Mouse (Mus musculus): ENCODE measurements around the gene Snapc3. TPM values are rescaled to one million over a fixed set of nuclear protein-coding genes. Genes with fewer than 3 reads are reported as not detected.
A peak's percentile ranks its signal among the peaks of the same experiment; 100 is the strongest.

The Snapc3 gene
- polyA plus RNA-seq, 1 experiment from 2014 or later = 63.1 TPM

DNA sequence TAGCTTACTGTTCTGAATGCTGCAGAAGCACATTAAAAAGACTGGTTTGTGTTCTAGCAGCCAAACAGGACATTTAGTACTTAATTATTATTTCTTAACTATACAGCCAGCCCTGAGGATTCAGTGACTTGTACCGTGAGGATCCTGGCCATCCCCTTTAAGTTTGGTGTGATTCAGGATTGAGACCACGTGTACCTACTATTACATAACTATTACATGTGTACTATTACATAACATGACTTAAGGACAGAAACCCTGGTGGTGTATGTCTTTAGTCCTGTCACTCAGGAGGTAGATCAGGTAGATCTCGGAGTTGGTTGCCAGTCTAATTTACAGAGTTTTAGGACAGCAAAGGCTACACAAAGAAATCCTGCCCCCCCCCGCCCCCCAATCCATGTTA lies 23.5 kb downstream of the Snapc3 start:
- no peaks in the 10 kb centered on the region for H3K4me1 ChIP-seq (ENCODE audit: control insufficient read depth, insufficient read depth, low read length)
- no peak overlapping the region for H3K9ac ChIP-seq (replicated peaks; ENCODE audit: low read length)
- H3K27ac ChIP-seq (replicated peaks; ENCODE audit: low read depth, low read length) = no peak overlapping the region
- WGBS = 91% methylated on average over 4 of the region's 4 CpGs
- DNase-seq (ENCODE audit: low spot score) (no peak), ATAC-seq (replicated peaks; ENCODE audit: insufficient number of reproducible peaks, low FRiP score, low TSS enrichment, low read depth) (no peak)
- H3K9me3 ChIP-seq (replicated peaks; ENCODE audit: control insufficient read depth, low read length) = no peaks in the 10 kb centered on the region
- H3K4me2 ChIP-seq (ENCODE audit: low read depth, low read length) = no peak overlapping the region
- H3K4me3 ChIP-seq (ENCODE audit: low read depth, low read length) = no peak overlapping the region
- no peaks in the 10 kb centered on the region for H3K27me3 ChIP-seq (ENCODE audit: control insufficient read depth, insufficient read depth, low read length)
- H3K36me3 ChIP-seq (replicated peaks; ENCODE audit: control insufficient read depth, insufficient read depth, low read depth, low read length) = peaks cover 7% of the 10 kb centered on the region

GRCm38 (mm10) chr4:83450785-83451184 lies 33.3 kb downstream of the Snapc3 start:
- H3K4me1 ChIP-seq (ENCODE audit: control insufficient read depth, insufficient read depth, low read length) = no peaks in the 10 kb centered on the region
- H3K9ac ChIP-seq (replicated peaks; ENCODE audit: low read length) = no peak overlapping the region
- no peaks in the 10 kb centered on the region for H3K27me3 ChIP-seq (ENCODE audit: control insufficient read depth, insufficient read depth, low read length)
- DNase-seq (ENCODE audit: low spot score) = no peak
- no peaks in the 10 kb centered on the region for H3K9me3 ChIP-seq (replicated peaks; ENCODE audit: control insufficient read depth, low read length)
- ATAC-seq (replicated peaks; ENCODE audit: insufficient number of reproducible peaks, low FRiP score, low TSS enrichment, low read depth) = no peak
- peaks cover 18% of the 10 kb centered on the region for H3K36me3 ChIP-seq (replicated peaks; ENCODE audit: control insufficient read depth, insufficient read depth, low read depth, low read length)
- no peak overlapping the region for H3K4me3 ChIP-seq (ENCODE audit: low read depth, low read length)
- H3K27ac ChIP-seq (replicated peaks; ENCODE audit: low read depth, low read length) = no peak overlapping the region
- WGBS = 93% methylated on average over 4 of the region's 4 CpGs
- no peak overlapping the region for H3K4me2 ChIP-seq (ENCODE audit: low read depth, low read length)

DNA sequence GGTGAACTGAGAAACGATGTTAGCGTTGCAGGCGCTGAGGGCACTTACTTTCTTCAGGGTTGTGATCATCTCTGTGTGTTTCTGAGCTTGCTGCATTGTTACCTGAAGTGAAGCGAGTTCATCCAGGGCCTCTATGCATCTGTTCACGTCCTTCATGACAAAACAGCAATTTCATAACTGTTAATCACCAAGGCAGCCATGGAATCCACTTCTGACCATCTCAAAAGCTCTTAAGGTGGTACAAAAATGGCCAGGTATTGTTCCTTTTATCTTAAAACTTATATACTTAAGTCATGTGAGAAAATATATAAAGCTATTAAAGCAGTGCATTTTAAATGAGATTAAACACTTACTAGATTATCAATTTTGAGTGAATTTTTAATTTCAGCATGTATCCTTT lies 42.6 kb downstream of the Snapc3 start:
- Histone ChIP-seq H3K27me3 (ENCODE audit: control insufficient read depth, insufficient read depth, low read length) (no peaks in the 10 kb centered on the region), H3K4me3 (ENCODE audit: low read depth, low read length) (no peak overlapping the region), H3K36me3 (replicated peaks; ENCODE audit: control insufficient read depth, insufficient read depth, low read depth, low read length) (peaks cover 11% of the 10 kb centered on the region), H3K9me3 (replicated peaks; ENCODE audit: control insufficient read depth, low read length) (no peaks in the 10 kb centered on the region), H3K27ac (replicated peaks; ENCODE audit: low read depth, low read length) (no peak overlapping the region), H3K9ac (replicated peaks; ENCODE audit: low read length) (no peak overlapping the region), H3K4me1 (ENCODE audit: control insufficient read depth, insufficient read depth, low read length) (no peaks in the 10 kb centered on the region), H3K4me2 (ENCODE audit: low read depth, low read length) (no peak overlapping the region)
- no peak for DNase-seq (ENCODE audit: low spot score)
- WGBS = 88% methylated on average over 5 of the region's 5 CpGs
- ATAC-seq (replicated peaks; ENCODE audit: insufficient number of reproducible peaks, low FRiP score, low TSS enrichment, low read depth) = no peak

- Histone ChIP-seq H3K4me2 (ENCODE audit: low read depth, low read length) (no peak overlapping the region), H3K4me1 (ENCODE audit: control insufficient read depth, insufficient read depth, low read length) (no peaks in the 10 kb centered on the region), H3K36me3 (replicated peaks; ENCODE audit: control insufficient read depth, insufficient read depth, low read depth, low read length) (peaks cover 5% of the 10 kb centered on the region; the same call in 1 of the 2 replicates), H3K27me3 (ENCODE audit: control insufficient read depth, insufficient read depth, low read length) (no peaks in the 10 kb centered on the region), H3K4me3 (ENCODE audit: low read depth, low read length) (no peak overlapping the region), H3K9ac (replicated peaks; ENCODE audit: low read length) (no peak overlapping the region), H3K27ac (replicated peaks; ENCODE audit: low read depth, low read length) (no peak overlapping the region), H3K9me3 (replicated peaks; ENCODE audit: control insufficient read depth, low read length) (no peaks in the 10 kb centered on the region)
- no peak for DNase-seq (ENCODE audit: low spot score)
- no peak for ATAC-seq (replicated peaks; ENCODE audit: insufficient number of reproducible peaks, low FRiP score, low TSS enrichment, low read depth)
- 93% methylated on average over 7 of the region's 7 CpGs for WGBS
Observed at GRCm38 (mm10) chr4:83464827-83465226, 47.3 kb downstream of the Snapc3 start.

- H3K4me3 ChIP-seq (ENCODE audit: low read depth, low read length) = no peak overlapping the region
- H3K9ac ChIP-seq (replicated peaks; ENCODE audit: low read length) = no peak overlapping the region
- no peaks in the 10 kb centered on the region for H3K9me3 ChIP-seq (replicated peaks; ENCODE audit: control insufficient read depth, low read length)
- H3K36me3 ChIP-seq (replicated peaks; ENCODE audit: control insufficient read depth, insufficient read depth, low read depth, low read length) = peaks cover 12% of the 10 kb centered on the region; the same call in 1 of the 2 replicates
- H3K4me2 ChIP-seq (ENCODE audit: low read depth, low read length) = no peak overlapping the region
- no peak overlapping the region for H3K27ac ChIP-seq (replicated peaks; ENCODE audit: low read depth, low read length)
- H3K4me1 ChIP-seq (ENCODE audit: control insufficient read depth, insufficient read depth, low read length) = no peaks in the 10 kb centered on the region
- WGBS = 88% methylated on average over 7 of the region's 7 CpGs
- ATAC-seq (replicated peaks; ENCODE audit: insufficient number of reproducible peaks, low FRiP score, low TSS enrichment, low read depth) (no peak), DNase-seq (ENCODE audit: low spot score) (no peak)
- H3K27me3 ChIP-seq (ENCODE audit: control insufficient read depth, insufficient read depth, low read length) = no peaks in the 10 kb centered on the region
Observed at GRCm38 (mm10) chr4:83467615-83468014, 50.1 kb downstream of the Snapc3 start.

DNA sequence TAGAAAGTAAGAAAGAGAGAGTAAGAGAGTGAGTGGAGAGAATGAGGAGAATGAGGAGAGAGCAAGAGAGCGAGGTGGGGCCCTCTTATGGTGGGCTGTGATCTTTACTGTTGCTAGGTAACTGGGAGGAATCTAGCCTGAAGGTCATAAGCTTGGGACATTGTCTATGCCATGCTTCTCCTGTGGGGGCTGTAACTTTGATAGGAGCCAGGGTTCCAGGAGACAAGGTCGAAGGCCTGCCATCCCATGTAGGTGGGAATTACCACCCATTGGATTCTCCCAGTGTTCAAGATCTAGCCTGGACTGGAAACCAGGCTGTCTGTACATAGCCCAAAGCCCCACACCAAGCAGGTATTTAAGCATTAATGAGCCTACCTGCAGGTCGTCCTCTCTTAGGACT lies 50.7 kb downstream of the Snapc3 start:
- Histone ChIP-seq H3K4me1 (ENCODE audit: control insufficient read depth, insufficient read depth, low read length) (no peaks in the 10 kb centered on the region), H3K36me3 (replicated peaks; ENCODE audit: control insufficient read depth, insufficient read depth, low read depth, low read length) (peaks cover 13% of the 10 kb centered on the region), H3K9ac (replicated peaks; ENCODE audit: low read length) (no peak overlapping the region), H3K4me3 (ENCODE audit: low read depth, low read length) (no peak overlapping the region), H3K9me3 (replicated peaks; ENCODE audit: control insufficient read depth, low read length) (no peaks in the 10 kb centered on the region), H3K27me3 (ENCODE audit: control insufficient read depth, insufficient read depth, low read length) (no peaks in the 10 kb centered on the region), H3K4me2 (ENCODE audit: low read depth, low read length) (no peak overlapping the region), H3K27ac (replicated peaks; ENCODE audit: low read depth, low read length) (no peak overlapping the region)
- 89% methylated on average over 3 of the region's 3 CpGs for WGBS
- no peak for ATAC-seq (replicated peaks; ENCODE audit: insufficient number of reproducible peaks, low FRiP score, low TSS enrichment, low read depth)
- DNase-seq (ENCODE audit: low spot score) = no peak

- Histone ChIP-seq H3K4me2 (ENCODE audit: low read depth, low read length) (peak overlapping the region; percentile 58), H3K4me1 (ENCODE audit: control insufficient read depth, insufficient read depth, low read length) (no peaks in the 10 kb centered on the region)
Observed at GRCm38 (mm10) chr4:83485250-83485649, 67.7 kb downstream of the Snapc3 start.

DNA sequence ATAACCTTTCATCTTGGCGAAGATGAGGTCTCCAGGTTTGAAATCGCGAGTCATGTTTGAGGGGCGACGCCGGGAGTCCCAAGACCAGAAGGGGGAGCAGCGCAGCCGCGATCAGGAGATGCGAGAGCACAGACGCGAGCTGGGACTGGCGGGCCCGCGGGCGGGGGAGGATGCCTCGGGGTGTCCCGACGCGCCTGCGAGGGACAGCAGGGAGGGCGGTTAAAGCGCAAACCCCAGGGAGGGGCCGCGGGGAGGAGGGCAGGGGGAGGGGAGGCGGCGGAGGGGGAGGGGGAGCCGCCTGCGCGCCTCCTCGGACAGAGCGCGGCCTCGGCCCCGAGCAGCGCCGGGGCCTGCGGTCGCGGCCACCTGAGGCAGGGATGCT lies 68.2 kb downstream of the Snapc3 start:
- no peaks in the 10 kb centered on the region for H3K4me1 ChIP-seq (ENCODE audit: control insufficient read depth, insufficient read depth, low read length)
- WGBS = 0% methylated on average over 16 of the region's 40 CpGs
- DNase-seq (ENCODE audit: low spot score) (peak; percentile 92), ATAC-seq (replicated peaks; ENCODE audit: insufficient number of reproducible peaks, low FRiP score, low TSS enrichment, low read depth) (peak; percentile 78)
- peak overlapping the region; percentile 96 for H3K4me3 ChIP-seq (ENCODE audit: low read depth, low read length)
- peak overlapping the region; percentile 58 for H3K4me2 ChIP-seq (ENCODE audit: low read depth, low read length)
- no peaks in the 10 kb centered on the region for H3K9me3 ChIP-seq (replicated peaks; ENCODE audit: control insufficient read depth, low read length)
- no peaks in the 10 kb centered on the region for H3K27me3 ChIP-seq (ENCODE audit: control insufficient read depth, insufficient read depth, low read length)
- H3K9ac ChIP-seq (replicated peaks; ENCODE audit: low read length) = peak overlapping the region; percentile 97
- peaks cover 2% of the 10 kb centered on the region; the same call in 1 of the 2 replicates for H3K36me3 ChIP-seq (replicated peaks; ENCODE audit: control insufficient read depth, insufficient read depth, low read depth, low read length)
- H3K27ac ChIP-seq (replicated peaks; ENCODE audit: low read depth, low read length) = peak overlapping the region; percentile 96

More at GRCm38 (mm10) chr4:83485250-83485649, 67.7 kb downstream of the Snapc3 start:
- no peak overlapping the region; the same call in 1 of the 2 replicates for H3K27ac ChIP-seq (replicated peaks; ENCODE audit: low read depth, low read length)
- DNase-seq (ENCODE audit: low spot score) (no peak), ATAC-seq (replicated peaks; ENCODE audit: insufficient number of reproducible peaks, low FRiP score, low TSS enrichment, low read depth) (no peak)
- no peaks in the 10 kb centered on the region for H3K27me3 ChIP-seq (ENCODE audit: control insufficient read depth, insufficient read depth, low read length)
- peak overlapping the region; percentile 97 for H3K9ac ChIP-seq (replicated peaks; ENCODE audit: low read length)
- H3K4me3 ChIP-seq (ENCODE audit: low read depth, low read length) = peak overlapping the region; percentile 96
- H3K9me3 ChIP-seq (replicated peaks; ENCODE audit: control insufficient read depth, low read length) = no peaks in the 10 kb centered on the region
- peaks cover 2% of the 10 kb centered on the region; the same call in 1 of the 2 replicates for H3K36me3 ChIP-seq (replicated peaks; ENCODE audit: control insufficient read depth, insufficient read depth, low read depth, low read length)
- 26% methylated on average over 12 of the region's 12 CpGs for WGBS

All from embryonic facial prominence, embryonic 11.5 days (tissue).